Mouse (Mus musculus) right cerebral cortex, postnatal 14 days (tissue): ENCODE measurements at regions not wholly inside any gene's neighbourhood (a gene's known extent, or its start where the extent isn't known, plus 50 kb on each side); places are given as distances from the start of the nearest gene placed in this dataset.

Experiments used
- DNase-seq: peaks from one replicate; pipeline ENCODE4 v3.0.0; 2022

DNA sequence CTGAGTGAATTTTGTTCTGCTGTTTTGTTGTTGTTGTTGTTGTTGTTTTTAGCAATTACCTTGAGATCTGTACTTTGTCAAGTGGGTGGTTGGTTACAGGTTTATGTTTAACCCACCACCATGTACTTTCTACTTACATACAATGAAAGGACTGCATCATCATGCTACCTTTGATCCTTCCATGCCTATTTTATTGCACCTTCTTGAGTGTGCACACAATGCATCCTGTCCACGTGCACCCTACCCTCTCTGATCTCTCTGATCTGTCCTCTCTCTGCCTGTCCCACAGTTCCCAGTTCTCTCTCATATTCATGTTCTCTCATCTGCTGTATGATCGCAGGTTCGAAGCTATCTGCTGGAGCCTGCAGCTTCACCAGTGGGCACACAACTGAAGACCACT lies 59.9 kb upstream of the Gas1 start:
- no peak for DNase-seq

DNA sequence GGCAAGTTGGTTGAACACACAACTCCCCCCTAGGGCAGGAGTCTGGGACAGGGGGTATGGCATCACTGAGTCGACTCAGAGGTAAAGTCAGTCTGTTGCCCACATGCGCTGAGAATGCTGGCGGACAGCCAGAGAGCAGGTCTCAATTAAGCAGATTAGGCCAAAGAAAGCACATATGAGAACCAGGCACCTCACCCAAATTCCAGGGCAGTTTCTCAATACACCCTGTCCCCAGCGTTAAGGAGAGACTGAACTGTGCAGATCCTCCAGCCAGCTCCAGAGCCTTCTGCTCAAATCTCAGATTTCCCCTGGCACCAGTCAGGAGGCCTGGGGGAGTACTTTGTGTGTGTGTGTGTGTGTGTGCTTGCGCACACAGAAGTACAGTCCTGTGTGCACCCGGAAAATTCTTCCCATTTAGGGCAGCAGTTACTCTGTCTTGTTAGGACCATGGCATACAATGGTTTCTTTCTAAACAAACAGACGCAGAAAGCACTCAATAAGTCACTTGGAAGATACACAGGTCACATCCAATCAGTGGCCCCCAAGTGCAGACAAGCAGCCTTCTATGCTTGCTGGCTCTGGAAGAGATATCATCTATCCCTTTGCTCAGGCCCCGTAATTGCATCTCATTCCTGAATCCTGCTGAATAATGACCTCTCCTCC lies 65.4 kb upstream of the Gas1 start:
- no peak for DNase-seq

DNA sequence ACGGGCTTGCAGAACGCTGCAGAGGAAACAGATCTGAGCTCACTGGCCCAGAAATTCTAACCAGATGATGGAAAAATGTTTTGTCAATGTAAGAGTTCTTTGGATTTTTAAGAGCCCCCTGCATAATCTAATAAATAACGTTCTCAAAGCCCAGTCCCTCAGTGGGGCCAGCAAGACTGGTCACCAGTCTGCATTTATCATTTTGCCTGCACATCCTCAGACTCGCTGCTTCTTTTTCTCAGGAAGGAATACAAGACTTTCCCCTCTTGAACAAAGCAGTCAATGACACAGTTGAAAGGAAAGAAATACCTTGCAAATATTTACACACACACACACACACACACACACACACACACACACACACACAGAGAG lies 65.9 kb upstream of the Gas1 start:
- DNase-seq, result no peak

DNA sequence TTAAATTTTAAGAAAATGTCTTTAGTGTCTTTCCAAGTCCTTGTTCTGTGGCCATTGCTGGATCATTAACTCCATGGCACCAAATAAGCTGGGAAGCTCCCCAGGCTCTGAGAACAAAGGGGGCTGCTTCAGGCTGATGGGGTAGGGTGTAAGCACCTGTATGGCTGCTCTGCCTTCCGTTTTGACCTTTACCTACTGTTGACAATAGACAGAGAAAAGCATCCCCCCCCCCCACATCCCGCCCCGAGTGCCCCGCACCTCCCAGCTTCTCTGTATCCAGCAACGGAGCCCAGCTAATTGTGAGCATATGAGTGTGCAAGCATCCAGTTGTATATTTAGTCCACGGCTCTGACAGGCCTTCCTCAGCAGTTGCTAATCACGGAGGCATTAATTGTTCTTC lies 78.0 kb upstream of the Gas1 start:
- no peak for DNase-seq

DNA sequence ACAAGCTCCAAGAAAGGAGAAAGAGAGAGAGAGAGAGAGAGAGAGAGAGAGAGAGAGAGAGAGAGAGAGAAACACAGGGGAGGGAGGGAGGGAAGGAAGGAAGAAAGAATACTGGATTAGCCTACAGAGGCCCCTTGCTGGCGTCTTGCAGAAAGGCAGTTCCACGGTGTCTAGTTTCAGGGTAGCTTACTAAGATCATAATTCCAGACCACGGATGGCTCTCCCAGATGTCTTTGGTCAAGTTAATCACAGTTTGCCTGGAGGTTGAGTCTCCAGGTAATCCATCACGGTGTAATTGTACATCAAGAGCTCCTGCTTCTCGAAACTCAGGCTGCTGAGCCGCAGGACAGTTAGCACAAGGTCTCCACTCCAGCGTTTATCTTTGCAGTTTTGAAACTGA lies 78.5 kb upstream of the Gas1 start:
- DNase-seq, result no peak

DNA sequence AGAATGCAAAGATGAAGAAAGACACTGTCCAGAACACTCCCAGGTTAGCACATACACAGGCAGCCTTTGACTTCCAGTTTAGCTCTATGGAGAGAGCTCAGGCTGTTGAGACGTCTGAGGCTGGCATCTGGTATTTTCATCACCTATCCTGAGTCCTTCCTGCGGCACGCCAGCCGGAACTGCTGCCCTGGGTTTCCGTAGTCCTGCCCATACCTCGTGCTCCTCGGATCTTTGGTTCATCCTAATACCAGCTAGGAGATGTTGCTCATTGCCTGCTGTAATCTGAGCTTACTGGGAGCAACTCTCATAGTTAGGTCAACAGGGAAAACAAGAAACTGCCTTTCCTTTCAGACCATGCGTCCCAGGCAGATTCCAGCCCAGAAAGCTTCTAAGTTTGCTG lies 79.8 kb upstream of the Gas1 start:
- DNase-seq, result no peak

DNA sequence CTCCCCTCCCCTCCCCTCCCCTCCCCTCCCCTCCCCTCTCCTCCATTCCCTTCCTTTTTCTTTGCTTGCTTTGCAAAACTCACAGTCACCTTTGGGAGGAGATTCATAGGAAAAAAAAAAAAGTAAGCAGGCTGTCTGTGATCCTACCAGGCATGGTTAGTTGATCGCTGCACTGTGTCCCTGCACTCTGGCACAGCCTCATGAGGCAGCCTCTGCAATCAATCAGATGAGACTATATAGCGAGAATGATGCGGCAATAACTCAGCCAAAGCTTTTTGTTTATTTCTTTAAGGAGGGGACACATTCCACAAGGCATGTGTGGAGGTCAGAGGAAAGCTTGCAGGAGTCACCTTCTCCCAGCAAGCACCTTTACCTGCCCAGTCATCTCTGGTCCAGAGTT lies 80.7 kb upstream of the Gas1 start:
- no peak for DNase-seq

DNA sequence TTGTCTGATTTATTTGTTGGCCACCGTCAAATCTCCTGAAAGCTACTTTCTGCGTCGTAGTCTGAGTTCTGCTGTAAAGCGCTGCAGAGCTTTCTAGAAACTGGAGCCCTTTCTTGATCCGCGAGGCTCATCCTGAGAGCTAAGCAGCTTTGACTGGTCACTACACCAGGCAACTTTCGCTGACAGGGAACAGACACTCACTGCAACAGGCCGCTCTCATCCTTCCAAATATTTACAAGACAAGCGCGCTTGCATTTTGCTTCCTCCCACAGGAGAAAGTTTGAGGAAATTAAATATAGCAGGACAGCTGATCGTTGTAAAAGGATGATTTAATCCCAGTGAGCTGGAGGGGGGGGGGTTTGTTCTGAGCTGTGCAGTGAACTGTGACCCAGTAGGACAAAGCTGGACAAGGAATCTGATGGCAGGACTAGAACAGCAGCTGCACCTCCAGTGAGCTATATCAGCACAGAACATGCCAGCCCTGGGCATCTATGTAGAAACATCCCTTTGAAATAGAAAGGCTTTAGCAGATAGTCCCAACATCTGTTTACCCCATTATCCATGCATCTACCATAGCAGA lies 85.4 kb upstream of the Gas1 start:
- DNase-seq, result no peak

DNA sequence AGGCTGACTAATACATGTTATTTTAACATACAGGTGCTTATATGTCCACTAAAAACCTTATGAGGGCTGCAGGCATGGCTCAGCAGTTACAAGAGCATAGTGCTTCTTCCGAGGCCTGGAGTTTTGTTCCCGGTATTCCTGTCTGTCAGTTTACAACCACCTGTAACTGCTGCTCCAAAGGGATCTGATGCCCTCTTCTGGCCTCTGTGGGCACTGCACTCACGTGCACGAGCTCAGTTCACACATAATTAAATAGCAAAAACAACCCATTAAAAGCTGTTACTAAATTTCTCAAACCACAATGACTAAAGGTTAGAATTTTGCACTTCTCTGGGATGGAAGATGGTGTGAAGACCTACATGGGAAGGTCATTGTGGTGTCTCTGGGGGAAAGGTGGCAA lies 87.3 kb upstream of the Gas1 start:
- no peak for DNase-seq

DNA sequence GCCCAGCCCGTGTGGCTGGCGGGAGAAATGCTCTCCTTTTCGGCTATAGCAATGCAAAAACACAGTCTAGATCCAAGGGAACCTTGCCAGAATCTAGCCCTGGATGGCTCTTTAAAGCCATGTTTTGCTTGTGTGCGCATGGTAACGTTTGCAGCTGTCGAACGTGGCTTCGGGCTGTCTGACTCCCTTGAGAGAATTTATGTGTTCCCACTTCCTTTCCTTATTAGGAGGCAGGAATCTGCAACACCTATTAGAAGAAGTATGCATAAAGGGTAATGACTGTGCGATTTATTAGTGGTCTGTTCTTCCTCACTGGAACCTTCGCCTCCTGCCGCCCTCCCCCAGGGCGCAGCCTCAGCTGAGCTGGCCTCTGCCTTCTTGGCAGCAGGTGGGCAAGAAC lies 90.4 kb upstream of the Gas1 start:
- no peak for DNase-seq

DNA sequence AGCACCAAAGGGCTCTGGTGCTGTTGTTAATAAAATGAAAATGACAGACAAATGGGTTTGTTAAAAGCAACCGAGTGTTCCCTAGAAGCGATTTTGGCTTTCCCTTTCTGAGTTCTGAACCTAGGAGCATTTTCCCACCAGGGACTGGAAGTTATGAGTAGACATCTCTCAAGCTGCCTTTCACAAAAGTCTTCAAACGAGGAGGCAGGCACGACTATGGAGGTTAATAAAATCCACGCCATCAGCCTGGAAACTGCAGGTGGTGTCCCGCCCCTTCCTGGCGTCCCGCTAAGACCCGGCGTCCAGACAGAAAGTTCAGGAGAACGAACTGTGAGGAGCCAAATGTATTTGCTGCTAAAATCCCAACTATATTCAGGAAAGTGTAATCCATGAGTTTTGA lies 91.1 kb upstream of the Gas1 start:
- no peak for DNase-seq

DNA sequence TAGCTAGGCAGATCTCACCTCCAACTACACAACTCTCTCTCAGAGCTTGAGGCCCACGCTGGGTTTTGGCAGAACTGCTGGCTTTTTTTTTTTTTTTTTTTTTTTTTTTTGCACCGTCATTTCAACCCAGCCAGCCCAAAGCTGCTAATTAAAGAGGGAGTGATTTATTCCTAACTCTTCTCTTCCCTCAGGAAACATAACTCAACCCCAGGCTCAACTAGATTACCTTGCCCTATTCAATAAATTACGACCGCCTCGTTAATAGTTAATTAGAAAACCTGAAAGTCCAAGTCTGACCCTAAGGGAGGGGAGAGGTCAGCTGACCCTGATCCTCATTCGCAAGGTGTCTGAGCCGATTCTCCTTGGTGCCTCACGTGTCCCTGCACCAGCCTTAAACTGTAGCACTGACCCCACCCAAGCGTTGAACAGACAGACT lies 92.3 kb upstream of the Gas1 start:
- DNase-seq, result no peak

DNA sequence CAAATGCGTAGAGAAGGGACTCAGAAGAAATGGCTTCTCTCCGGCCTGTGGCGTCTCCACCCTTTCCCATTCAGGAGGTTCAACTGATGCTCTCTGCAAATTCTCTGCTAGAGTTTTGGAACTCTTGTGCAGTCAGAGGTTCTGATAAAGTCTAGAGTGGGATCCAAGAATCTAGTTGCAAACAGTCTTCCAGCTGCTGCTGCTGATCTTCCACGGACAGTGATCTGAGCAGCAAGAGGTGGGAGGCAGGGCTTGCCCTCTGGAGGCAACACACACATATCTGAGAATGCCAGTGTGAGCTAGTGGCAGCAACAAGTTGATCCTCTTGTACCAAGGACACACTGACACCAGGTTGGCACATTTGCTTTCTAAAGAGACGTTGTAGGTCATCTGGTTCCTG lies 93.4 kb upstream of the Gas1 start:
- DNase-seq, result no peak

DNA sequence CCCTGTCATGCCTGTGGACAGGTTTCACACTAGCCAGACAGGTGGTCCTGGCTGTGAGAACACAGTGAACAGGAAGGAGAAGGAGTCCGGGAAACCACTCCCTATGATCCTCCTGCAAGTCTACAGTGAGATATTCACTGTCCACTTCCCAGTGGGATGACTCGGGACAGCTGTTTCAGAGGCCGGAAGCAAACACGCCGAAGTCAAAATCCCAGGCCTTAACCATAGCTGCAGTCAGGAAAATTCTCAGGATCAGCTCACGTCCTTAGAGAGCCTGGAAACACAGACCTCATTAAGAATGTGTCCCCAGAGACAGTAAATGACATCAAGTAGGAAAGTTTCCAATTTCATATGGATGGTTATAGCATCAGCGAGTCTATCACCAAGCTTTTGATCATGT lies 96.2 kb upstream of the Gas1 start:
- DNase-seq, result no peak

DNA sequence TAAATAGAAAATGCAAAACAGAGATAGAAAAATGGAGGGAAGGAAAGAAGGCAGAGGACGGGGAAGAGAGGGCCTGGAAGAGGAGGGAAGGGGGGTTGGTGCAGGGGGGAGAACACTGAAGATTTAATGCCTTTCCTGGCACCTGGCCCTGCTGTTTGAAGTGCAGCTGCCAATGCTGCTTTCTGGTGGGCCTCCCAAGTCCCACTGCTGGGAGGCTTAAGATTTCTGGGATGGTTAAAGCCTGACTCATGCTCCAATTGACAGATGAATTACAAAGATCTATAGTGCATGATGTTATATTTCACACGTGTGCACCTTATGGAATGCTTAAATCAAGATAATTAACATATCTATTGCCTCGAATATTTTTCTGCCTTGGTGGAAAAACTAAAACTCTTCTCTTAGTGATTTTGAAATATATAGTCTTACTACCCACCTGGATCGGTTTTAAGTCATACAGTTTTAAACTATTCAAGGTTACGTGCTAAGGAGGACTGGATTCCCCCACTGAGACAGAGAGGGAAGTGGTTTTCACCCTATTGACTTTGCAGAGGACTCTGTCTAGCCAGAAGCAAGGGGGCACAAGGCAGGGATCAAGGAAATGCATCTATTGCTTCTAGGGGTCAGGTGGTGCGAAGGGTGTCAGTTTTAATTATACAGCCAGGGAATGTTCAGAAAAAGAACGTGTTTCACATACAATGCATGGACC lies 105.5 kb upstream of the Gas1 start:
- DNase-seq, result no peak

DNA sequence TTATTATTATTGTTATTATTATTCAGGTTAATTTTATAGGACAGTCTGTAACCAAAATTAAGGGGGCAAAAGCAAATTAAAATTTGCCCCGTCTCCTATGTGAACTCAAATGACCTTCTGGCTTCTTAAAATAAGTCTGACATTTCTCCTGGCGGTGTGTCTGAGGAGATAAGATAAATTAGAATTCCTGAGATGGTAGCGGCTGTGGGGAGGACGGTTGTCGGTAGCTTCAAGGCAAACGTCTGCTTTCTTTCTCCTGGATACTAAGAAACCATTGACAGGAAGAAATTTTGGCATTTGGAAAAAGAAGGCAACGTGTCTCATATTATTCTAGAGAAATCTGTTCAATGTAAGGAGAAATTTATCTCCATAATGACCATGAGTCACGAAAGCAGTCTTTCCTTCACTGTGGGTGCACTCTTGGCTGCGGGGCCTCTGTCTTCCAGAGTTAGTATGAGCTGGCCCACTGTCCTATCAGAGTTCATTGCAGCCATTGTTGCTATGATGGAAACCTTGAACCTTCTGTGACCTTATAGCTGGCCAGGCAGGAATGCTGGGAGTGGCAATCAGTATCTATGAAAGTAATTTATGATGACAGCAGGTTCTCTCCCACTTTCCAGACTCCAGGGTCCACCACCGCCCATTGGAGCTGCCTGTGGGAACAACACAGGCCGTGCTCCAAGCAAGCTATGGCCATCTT lies 109.5 kb upstream of the Gas1 start:
- DNase-seq, result no peak

DNA sequence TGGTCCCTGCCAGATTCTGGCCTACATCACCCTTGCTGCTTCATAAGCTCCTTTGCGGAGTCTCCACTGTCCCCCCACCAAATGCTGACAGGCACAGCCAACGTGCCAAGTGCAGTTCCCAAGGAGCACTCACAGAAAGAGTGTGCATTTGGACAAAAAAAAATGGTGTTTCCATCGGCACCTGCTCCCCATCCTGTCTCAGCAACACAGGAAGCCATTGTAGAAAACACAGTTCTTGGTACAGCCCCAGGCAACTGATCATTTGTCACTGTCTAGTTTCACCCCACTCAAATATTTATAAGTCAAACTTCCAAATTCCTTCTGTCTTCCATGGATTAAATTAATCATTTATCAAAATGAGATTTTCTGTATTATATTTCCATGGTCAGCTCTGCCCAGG lies 112.5 kb upstream of the Gas1 start:
- DNase-seq, result no peak

DNA sequence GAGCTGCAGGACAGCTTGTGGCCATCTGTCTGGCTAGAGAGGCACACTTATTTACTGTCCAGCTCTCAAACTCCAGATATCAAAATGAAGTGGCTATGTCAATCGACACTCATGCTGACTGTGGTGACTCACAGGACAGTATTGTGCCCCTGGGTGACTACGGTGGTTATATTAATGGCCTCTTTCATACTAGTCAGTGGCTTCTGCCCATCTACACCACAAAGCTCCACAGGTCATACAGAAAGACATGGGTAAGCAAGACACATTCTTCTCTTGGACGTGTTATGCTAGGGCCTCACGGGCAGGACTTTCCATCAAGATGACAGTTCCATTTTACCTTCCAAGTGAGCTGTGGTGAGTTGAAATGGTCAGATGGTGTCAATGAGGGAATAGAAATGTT lies 113.7 kb upstream of the Gas1 start:
- DNase-seq, result no peak

DNA sequence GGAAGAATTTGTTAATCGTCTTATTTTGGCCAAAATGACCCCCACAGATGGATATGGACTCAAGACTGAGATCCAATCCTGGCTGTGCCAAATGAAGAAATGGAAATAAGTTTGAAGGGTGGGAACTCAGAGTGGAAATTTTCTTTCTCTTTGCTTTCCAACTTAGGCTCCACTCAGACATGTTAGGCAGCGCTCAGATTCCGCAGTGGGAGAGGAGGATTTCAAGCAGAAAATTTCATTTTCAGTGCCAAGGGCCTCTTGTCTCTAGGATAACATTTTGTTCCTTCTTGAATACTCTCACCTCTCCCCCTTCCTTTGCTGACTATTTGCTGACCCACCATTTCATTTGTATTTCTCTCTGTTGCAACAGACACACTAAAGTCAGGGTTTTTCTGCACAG lies 114.2 kb upstream of the Gas1 start:
- no peak for DNase-seq

DNA sequence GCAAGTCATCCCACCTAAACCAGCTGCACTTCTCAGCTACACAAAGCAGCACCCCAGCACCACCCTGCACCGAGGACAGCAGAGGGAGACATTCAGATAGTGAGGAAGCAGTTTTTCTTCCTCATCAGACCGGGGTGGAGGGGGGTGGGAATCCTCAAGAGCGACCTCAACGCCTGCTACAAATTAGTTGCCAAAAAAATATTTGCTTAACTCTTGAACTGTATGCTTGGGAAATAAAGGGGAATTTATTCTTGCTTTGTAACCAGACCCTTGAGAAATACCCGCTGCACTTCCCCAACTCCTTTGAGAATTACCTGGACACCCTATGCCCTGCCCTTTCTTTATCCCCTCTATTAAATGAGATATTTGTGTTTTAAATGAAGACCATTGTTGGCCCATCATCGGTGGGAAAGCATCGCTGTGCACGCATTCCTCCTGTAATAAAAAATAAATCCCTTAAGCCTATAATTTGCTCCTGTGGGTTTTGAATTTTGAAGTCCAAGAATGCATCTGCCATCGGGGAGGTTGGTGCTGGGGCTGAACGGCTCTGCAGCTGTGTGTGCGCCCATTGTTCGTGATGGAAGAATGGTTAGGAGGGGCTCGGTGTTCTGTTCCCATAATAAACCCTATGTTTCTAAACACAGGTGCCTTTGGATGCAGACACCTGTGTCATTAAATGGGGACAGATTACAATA lies 119.2 kb upstream of the Gas1 start:
- no peak for DNase-seq

DNA sequence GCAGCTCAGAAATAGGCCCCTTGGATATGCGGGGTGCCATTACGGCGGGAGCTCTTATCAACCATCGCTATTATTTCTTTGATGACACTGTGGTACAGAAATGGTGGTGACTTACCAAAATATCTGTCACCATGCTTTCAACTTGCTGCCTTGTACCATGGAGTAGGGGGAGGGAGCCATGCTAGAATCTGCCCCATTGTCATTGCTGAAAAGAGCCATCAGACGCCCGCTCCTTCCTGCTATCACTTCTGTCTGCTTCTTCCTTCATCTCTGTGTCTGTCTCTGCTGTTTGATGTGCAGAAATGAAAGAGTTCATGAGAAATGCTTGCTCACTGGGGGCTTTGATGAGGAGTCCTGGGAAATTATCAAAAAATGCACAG lies 119.7 kb upstream of the Gas1 start:
- DNase-seq, result no peak

DNA sequence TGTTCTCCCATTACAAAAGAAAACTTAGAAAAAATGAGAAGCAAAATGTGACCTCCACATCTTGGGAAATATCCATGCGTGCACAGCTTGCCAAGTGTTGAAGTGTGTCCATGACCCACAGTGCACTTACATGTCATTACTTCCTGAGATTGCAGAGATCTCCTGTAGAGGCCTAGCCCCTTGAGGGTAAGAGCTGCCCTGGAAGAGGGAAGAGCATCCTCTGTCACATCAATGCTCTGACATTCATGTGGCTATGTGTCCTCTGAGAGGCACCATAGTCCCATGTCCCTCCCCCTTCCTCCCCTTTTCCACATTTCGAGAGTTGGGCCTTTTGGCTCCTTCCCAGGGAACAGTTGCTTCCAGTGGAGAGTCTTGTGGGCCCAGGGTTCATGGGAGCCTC lies 121.4 kb upstream of the Gas1 start:
- DNase-seq, result no peak

DNA sequence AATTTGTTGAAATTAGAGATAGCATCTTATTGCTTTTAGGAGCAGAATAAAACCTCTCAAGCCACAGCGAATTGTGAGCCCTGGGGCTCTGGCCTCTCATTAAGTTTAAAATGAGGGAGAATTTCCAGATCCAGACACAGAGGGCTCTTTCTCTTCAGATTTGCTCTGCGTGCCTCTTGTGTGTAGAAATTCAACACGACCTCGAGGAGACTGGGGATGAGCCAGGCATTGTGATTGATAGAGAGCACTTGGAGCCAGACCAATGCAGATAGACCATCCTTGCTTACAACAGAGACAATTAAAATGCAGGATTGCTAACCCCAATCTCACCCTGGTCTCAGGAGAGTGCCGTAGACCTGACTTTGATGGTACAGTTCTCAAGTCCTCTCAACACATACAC lies 121.9 kb upstream of the Gas1 start:
- no peak for DNase-seq

DNA sequence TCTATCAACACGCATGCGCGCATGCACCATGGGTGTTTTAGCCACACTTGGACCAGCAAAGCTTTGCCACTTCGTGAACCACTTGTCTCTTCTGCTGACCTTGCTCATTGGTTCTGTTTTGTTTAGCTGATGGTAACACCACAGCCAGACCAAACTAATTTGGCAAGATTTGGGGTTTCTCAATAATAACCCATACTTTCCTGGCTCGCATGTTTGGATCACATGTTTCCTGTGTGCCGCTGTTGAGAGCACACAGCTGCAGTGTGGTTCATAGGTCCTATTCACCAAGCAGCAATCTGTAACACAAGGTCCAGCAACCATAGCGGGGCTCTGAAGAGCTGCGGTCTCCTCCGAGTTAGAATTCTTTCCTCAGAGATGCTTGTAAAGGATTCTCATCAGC lies 126.4 kb upstream of the Gas1 start:
- no peak for DNase-seq
